Mouse (Mus musculus): Measurements from ENCODE around the gene Il15ra. TPM values are rescaled to one million over a fixed set of nuclear protein-coding genes. Genes with fewer than 3 reads are reported as not detected.

Gene Il15ra
- 10 to 100 TPM; 12.1 to 17.7 TPM for total RNA-seq (2021)
- long read RNA-seq, experiment 1, partial matches to known transcripts: 0 of 5 reads
- long read RNA-seq, experiment 1, other reads (novel, unspliced or antisense): 3 of 5 reads
- long read RNA-seq, experiment 2, partial matches to known transcripts: 0 of 9 reads
- long read RNA-seq, experiment 2, other reads (novel, unspliced or antisense): 3 of 9 reads

DNA sequence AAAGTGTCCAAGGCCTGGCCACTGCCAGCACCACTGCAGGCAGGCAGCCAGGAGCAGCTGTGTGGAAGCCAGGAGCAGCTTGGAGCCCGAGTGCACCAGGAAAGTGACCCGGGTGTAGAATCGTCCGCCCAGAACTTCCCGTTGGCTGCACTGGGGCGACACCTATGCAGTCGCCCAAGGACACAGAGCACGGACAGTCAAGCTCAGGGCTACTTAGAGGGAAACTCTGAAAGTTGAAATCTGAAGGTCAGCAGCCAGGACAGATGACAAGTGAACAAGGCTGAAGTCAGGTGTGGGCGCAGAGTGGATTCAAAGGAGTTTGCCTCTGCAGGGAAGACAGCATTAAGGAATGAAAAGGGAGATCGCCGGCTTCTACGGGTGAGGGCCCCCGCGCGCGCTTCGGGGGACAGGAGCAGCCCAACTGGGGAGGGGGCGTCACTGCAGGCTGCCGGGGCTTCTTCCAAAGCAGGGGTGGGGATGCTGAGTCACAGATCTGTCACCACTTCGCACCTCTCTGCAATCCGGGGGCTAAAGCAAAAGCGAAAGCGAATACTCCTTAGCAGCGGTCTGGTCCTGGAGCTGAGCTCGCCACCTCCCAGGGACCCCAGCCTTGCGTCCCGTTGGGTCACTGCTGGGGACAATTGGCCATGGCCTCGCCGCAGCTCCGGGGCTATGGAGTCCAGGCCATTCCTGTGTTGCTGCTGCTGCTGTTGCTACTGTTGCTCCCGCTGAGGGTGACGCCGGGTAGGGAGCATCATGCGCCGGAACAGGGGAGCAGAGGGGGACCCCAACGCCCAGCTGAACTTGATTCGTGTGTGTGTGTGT lies at the start of gene Il15ra:
Il15ra (plus strand) TSS at position 90 of the 825 bp plus-strand sequence.
- DNase-seq (ENCODE audit: low spot score in 2 of 2): peak; percentile 18 to 47

GRCm38 (mm10) chr2:11657581-11657980 lies 47.5 kb upstream of the Il15ra start:
- DNase-seq (ENCODE audit: low spot score in 2 of 2): no peak

DNA sequence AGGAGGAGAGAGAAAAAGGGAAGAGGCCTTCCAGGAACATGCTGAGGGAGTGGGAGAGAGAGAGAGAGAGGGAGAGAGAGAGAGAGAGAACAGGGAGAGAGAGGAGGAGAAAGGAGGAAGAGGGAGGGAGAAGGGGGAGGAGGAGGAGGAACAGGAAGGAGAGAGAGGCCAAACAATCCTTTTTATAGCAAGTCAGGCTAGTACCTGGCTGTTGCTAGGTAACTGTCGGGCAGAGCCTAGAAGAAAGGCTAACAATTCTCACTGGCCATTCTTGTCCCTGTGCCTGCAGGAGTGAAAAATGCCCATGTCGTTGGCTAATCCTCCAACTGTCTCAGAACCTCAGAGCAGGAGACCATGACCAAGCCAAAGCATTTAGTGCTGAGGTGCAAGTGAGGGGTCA lies 45.8 kb upstream of the Il15ra start:
- DNase-seq (ENCODE audit: low spot score in 2 of 2): no peak

DNA sequence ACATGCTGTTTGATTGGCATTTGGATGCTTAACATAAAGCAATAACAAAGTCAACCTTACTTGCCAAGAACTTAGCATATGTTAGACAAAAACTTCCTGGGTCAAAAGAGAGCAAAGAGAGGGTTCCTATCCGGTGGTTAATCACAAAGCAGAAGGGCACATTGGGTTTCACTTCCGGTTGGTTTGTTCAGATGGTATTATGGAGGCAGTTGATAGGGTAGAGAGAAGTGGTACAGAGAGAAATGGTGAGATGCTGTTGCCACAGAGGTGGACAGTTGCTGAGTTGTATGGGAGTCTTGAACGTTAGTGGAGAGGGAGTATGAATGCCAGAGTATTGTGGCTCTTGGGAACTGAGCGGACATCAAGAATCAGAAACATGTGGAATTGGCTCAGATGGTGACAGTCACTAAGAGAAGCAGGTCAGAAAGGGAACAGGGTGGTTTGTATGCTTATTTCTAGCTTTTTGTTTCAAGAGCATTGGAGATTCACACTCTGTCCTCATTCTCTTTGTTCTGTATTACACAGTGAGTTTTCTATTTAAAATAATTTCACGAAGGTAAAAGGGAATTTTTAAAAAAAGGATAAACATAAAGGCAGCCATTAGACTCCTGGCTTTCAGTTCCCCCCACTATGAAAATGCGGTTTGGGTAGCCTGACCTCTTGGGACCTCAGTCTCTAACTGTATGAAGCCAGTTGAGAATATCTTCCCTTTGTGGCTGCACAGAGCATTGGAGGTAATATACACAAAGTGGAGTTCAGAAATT lies 42.8 kb upstream of the Il15ra start:
- no peak for DNase-seq (ENCODE audit: low spot score in 2 of 2)

DNA sequence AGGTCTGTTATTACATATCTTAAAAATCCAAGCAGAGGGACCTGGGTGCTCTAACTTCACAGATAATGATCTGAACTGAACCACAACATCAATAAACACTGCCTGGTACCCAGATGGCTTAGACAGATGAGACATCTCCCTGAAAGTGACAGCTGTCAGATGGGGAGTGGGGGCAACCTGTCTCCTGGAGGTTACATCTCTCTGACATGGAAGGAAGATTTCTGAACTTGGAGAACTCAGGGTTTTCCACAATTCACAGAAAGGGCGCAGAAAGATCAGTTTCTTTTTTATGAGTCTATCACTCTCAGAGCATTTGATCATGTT lies 42.2 kb upstream of the Il15ra start:
- DNase-seq (ENCODE audit: low spot score in 2 of 2): no peak

GRCm38 (mm10) chr2:11663961-11664360 lies 41.1 kb upstream of the Il15ra start:
- DNase-seq (ENCODE audit: low spot score in 2 of 2): peak; percentile 43 to 65

GRCm38 (mm10) chr2:11664367-11664766 lies 40.7 kb upstream of the Il15ra start:
- peak in 1 of 2 experiments; percentile 17 for DNase-seq (ENCODE audit: low spot score in 2 of 2)

DNA sequence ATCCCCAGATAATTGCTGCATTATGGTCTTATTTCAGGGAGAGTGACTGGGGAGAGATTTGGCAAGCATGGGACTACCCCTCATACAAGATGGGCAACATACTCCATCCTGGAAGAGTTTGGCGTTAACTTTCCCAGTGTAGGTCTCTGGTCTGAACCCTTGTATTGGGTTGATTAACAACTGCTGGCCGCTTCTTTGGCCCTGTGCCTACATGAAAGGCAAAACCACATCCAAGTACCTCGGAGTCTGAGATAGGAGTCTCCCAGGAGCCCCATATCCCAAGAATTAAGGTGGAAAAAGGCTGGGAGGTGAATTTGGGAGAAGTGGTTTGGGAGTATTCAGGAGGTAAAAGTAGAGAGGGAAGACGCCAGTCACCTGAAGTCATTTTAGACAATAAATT lies 40.3 kb upstream of the Il15ra start:
- no peak for DNase-seq (ENCODE audit: low spot score in 2 of 2)

DNA sequence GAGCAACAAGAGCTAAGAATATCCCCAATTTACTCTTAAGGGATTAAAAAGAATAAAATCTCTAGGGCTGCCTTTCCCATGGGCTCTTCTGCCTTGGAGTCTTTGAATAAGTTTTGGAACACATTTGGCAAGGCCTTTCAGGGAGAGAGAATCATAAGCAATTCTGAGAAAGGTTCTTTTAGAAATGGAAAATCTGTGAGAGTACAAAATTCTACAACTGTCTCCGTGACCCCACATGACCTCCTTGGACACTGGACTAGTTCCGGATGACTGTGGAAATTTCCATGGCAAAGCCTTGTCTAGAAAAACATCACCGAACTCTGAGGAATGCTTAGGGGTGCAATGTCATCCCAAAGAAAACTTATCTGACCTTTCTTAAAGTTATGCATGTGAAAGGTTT lies 39.8 kb upstream of the Il15ra start:
- no peak for DNase-seq (ENCODE audit: low spot score in 2 of 2)

DNA sequence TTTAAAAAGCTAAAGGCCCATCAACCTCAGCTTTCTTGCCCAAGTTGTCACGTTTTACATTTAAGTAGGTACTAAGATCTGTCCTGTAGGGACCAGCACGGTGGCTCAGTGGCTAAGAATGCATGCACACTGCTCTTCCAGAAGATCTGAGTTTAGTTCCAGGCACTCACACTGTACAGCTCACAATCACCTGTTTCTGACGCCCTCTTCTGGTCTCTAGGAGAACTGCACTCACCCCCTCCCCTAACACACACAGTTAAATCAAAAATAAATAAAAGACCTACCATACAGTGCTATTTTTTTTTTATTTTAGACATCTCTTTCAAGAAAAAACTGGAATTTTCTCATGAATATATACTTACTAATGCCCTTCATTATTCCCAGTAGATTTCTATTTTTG lies 32.9 kb upstream of the Il15ra start:
- DNase-seq (ENCODE audit: low spot score in 2 of 2): no peak

GRCm38 (mm10) chr2:11679626-11680025 lies 25.5 kb upstream of the Il15ra start:
- DNase-seq (ENCODE audit: low spot score in 2 of 2): no peak

GRCm38 (mm10) chr2:11682712-11683111 lies 22.4 kb upstream of the Il15ra start:
- no peak for DNase-seq (ENCODE audit: low spot score in 2 of 2)

DNA sequence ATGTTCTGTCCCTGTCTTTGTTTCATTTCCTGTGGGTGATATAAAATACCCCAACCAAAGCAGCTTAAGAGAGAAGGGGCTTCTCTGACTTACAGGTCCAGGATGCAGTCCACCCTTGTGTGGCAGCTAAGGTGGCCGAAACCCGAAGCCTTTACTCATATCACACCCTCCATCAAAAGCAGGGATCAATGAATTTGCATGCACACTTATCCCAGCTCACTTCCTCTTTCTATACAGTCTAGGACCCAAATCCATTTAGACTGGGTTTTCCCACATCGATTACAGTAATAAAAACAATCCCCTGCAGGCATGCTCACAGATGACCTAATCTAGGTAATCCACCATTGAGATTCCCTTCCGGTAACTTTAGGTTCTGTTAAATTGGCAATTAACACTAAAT lies 18.6 kb upstream of the Il15ra start:
- DNase-seq (ENCODE audit: low spot score in 2 of 2): no peak

DNA sequence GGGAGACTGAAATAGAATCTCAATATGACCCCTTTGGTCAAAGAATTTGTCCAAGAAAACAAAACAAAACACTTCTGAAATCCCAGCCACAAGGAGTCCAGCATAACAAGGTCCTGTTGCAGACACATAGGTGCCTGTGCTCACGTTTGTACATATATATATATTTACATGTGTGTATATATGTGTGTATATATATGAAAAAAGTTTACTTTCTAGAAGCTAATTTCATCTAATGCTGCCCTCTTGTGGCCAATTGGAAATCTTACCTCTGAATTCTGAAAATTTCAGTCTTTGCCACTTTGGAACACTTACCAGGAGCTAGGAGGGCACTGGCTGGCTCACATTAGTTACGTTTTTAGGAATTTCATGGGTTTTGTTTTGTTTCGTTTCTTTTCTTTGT lies 17.7 kb upstream of the Il15ra start:
- no peak for DNase-seq (ENCODE audit: low spot score in 2 of 2)

DNA sequence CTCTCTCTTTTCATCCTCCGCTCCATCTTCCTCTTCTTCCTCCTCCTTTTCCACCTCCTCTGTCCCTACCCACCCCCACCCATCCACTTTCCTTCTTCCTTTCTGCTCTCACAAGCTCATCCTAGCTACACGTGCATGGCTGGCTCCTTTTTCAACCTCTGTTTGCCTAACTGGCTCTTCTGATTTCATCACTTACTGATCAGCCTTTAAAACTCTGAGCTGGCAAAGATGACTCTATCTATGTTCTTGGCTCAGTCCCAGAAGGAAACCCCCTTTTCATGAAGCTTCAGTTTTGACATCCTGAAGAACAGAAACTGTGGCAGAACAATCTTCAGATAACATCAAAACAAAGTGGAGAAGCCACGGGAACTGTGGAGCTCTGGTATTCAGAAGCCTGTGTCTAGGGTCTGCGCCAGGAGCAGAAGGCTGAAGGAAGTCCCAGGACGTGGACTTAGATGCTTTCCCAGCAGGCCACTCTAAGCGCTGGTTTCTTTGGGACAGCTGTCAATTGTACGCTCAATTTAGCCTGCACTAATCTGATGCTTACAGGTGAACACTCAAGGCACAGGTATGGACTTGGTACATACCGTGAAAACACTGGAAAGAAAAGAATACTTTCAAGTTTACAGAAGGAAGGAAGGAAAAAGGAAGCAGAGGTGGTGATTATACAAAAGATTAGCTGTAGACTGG lies 14.7 kb upstream of the Il15ra start:
- DNase-seq (ENCODE audit: low spot score in 2 of 2): no peak

DNA sequence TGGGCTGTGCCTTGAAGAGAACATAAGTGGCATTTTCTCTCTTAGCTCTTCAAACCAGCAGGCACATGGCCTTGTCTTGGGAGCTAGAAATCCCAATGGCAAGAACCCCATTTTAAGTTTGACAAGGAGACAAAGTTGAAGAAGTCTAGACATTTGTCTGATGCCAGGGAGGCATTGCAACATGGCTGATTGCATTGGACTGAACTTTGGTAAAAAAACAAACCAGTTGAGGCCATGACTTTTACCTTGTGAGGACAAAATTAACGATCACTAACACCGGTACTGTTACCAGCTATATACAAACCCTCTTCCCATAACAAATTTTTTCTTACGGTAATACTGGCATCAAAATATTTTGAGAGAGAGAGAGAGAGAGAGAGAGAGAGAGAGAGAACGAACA lies 11.7 kb upstream of the Il15ra start:
- DNase-seq (ENCODE audit: low spot score in 2 of 2): no peak

GRCm38 (mm10) chr2:11694104-11694503 lies 11.0 kb upstream of the Il15ra start:
- DNase-seq (ENCODE audit: low spot score in 2 of 2): no peak

- no peak for DNase-seq (ENCODE audit: low spot score in 2 of 2)
Measured at GRCm38 (mm10) chr2:11695867-11696266, 9.2 kb upstream of the Il15ra start.

- DNase-seq (ENCODE audit: low spot score in 2 of 2): no peak
Measured at GRCm38 (mm10) chr2:11698994-11699393, 6.1 kb upstream of the Il15ra start.

- DNase-seq (ENCODE audit: low spot score in 2 of 2): no peak
Measured at GRCm38 (mm10) chr2:11699905-11700304, 5.2 kb upstream of the Il15ra start.

DNA sequence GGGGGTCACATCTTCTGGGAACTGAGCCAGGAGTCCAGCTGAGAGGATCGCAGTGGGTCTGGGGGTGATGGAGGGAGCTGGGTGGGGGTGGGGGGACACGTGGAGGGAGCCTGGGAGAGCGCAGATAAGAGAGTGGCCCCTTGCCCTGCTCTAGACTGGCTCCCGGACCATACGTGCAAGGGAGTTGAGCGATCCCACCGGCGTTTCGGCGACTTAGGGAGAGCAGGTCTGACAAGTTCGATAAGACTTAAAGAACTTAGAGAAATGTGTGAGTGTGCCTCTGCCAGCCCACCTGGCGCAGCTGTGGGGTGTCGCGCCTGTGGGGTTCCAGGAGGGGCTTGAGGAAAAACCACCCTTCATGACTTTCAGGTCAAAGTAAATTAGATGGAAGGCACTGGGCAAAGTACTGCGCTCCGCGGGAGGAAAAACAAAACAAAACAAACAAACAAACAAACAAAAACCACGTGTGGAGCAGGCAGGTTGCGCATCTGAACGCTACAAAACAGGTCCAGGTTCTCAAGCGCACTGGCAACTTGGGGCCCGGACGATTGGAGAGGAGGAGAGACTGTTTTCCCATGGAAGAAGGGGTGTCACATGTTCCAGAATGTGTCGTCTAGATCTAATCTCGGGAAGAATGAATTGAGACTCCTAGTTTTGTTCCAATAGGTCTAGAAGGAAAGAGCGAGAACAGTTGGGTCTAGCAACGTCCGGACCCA lies 1.1 kb downstream of the Il15ra start:
- DNase-seq (ENCODE audit: low spot score in 2 of 2): no peak

Measured in adrenal gland, postnatal 4 days (tissue).